Mouse (Mus musculus) kidney, adult 9 months (tissue): ENCODE data around the gene Prl7b1.

Experiments
- DNase-seq: peaks from one replicate; pipeline ENCODE4 v3.0.0; 2022

Gene Prl7b1

GRCm38 (mm10) chr13:27610482-27610881 is at the start of gene Prl7b1:
Gene Prl7b1, minus strand, starts transcription at chr13:27610582.
- DNase-seq, result no peak

GRCm38 (mm10) chr13:27642393-27642792 is 32.0 kb upstream of the Prl7b1 start, which contains the start of gene Prl7a1:
Gene Prl7a1, minus strand, starts transcription at chr13:27642493.
- no peak for DNase-seq

- no peak for DNase-seq
These were observed 28.3 kb downstream of the Prl7b1 start, which contains the start of gene Prl8a1 for GRCm38 (mm10) chr13:27582071-27582470. Gene Prl8a1, minus strand, starts transcription at chr13:27582171.

GRCm38 (mm10) chr13:27564506-27564905 is 45.9 kb downstream of the Prl7b1 start, which contains the start of gene Prl8a9:
Gene Prl8a9, minus strand, starts transcription at chr13:27564606.
- DNase-seq, result no peak

GRCm38 (mm10) chr13:27553336-27553735 is 57.0 kb downstream of the Prl7b1 start:
- no peak for DNase-seq
